Mouse (Mus musculus): Measurements from ENCODE around the gene Tia1. TPM values are rescaled to one million over a fixed set of nuclear protein-coding genes. Genes with fewer than 3 reads are reported as not detected.
"Not testable (repeated sequence)": the region's sequence is repeated elsewhere in the genome, so short reads cannot be mapped to it uniquely, and the experiment has no call there.

Tia1 gene
- polyA plus RNA-seq, 1 experiment from 2014 or later, result 232 TPM

GRCm38 (mm10) chr6:86366853-86367249 lies 37.2 kb upstream of the Tia1 start:
- Histone ChIP-seq H3K4me2 (ENCODE audit: low read length) (peak overlapping the region; percentile 97), H3K27ac (ENCODE audit: low read depth, low read length) (no peak overlapping the region; the same call in 1 of the 2 replicates), H3K9ac (ENCODE audit: low read depth, low read length) (peak overlapping the region; percentile 68; the same call in 1 of the 2 replicates), H3K36me3 (ENCODE audit: control insufficient read depth, insufficient read depth, low read length) (no peaks in the 10 kb centered on the region), H3K4me1 (ENCODE audit: control insufficient read depth, insufficient read depth, low read depth, low read length) (peaks cover 20% of the 10 kb centered on the region), H3K9me3 (ENCODE audit: control insufficient read depth, low read length) (no peaks in the 10 kb centered on the region), H3K4me3 (ENCODE audit: low read length) (peak overlapping the region; percentile 53), H3K27me3 (replicated peaks; ENCODE audit: control insufficient read depth, insufficient read depth, low read length) (no peaks in the 10 kb centered on the region)
- WGBS, result 67% methylated on average over 2 of the region's 2 CpGs
- no peak for ATAC-seq

DNA sequence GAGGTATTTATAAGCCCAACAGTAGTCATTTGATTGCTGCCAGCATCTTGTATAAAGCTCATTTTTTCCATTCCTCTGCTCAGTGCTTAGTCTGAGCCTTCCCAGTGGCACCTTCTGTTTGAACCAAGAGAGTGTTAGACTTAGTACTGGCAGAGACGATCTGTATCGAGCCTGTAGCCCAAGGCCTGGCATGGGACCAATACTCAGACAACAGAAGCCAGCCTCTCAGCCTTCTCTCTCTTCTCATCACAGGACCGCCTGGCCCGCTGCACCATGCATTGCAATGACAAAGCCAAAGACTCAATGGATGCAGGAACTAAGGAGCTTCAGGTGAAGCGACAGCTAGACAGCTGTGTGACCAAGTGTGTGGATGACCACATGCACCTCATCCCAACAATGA lies 35.5 kb upstream of the Tia1 start:
- Histone ChIP-seq H3K9ac (ENCODE audit: low read depth, low read length) (no peak overlapping the region), H3K9me3 (ENCODE audit: control insufficient read depth, low read length) (no peaks in the 10 kb centered on the region), H3K36me3 (ENCODE audit: control insufficient read depth, insufficient read depth, low read length) (no peaks in the 10 kb centered on the region), H3K4me2 (ENCODE audit: low read length) (no peak overlapping the region), H3K4me3 (ENCODE audit: low read length) (no peak overlapping the region), H3K4me1 (ENCODE audit: control insufficient read depth, insufficient read depth, low read depth, low read length) (peaks cover 31% of the 10 kb centered on the region), H3K27ac (ENCODE audit: low read depth, low read length) (no peak overlapping the region), H3K27me3 (replicated peaks; ENCODE audit: control insufficient read depth, insufficient read depth, low read length) (no peaks in the 10 kb centered on the region)
- WGBS, result 79% methylated on average over 5 of the region's 5 CpGs
- ATAC-seq, result no peak

DNA sequence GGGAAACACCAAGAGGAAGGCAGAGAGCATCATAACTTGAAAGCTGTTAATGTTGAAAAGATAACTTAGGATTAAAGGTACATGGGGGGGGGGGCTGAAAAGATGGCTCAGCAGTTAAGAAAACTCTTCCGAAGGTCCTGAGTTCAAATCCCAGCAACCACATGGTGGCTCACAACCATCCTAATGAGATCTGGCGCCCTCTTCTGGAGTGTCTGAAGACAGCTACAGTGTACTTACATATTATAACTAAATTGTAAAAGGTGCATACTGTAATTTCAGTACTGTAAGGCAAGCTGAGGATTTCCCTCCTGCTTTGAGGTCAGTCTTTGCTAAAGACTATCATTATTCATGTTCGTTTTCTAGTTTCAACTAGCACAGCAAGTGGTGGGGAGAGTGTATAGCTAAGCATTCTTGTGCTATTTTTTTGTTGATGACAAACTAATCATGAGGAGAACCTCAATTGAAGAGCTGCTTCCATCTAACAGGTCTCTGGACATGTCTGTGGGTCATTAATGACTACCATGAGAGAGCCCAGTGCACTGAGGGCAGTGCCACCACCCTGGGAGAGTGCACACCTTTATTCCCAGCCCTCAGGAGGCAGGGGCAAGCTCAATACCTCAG lies 33.8 kb upstream of the Tia1 start:
- Histone ChIP-seq H3K4me3 (ENCODE audit: low read length) (no peak overlapping the region), H3K4me1 (ENCODE audit: control insufficient read depth, insufficient read depth, low read depth, low read length) (peaks cover 26% of the 10 kb centered on the region), H3K27ac (ENCODE audit: low read depth, low read length) (peak overlapping the region; percentile 91), H3K9me3 (ENCODE audit: control insufficient read depth, low read length) (no peaks in the 10 kb centered on the region), H3K27me3 (replicated peaks; ENCODE audit: control insufficient read depth, insufficient read depth, low read length) (no peaks in the 10 kb centered on the region), H3K36me3 (ENCODE audit: control insufficient read depth, insufficient read depth, low read length) (no peaks in the 10 kb centered on the region), H3K9ac (ENCODE audit: low read depth, low read length) (peak overlapping the region; percentile 71; the same call in 1 of the 2 replicates), H3K4me2 (ENCODE audit: low read length) (peak overlapping the region; percentile 91)
- no peak for ATAC-seq
- 59% methylated on average over 3 of the region's 3 CpGs for WGBS

- WGBS, result 16% methylated on average over 15 of the region's 15 CpGs
- ATAC-seq, result peak; percentile 55; the same call in 1 of the 2 replicates
Measured at GRCm38 (mm10) chr6:86370764-86371339, 33.2 kb upstream of the Tia1 start, which contains the start of gene Snrpg. Snrpg (plus strand) TSS chr6:86371304.

DNA sequence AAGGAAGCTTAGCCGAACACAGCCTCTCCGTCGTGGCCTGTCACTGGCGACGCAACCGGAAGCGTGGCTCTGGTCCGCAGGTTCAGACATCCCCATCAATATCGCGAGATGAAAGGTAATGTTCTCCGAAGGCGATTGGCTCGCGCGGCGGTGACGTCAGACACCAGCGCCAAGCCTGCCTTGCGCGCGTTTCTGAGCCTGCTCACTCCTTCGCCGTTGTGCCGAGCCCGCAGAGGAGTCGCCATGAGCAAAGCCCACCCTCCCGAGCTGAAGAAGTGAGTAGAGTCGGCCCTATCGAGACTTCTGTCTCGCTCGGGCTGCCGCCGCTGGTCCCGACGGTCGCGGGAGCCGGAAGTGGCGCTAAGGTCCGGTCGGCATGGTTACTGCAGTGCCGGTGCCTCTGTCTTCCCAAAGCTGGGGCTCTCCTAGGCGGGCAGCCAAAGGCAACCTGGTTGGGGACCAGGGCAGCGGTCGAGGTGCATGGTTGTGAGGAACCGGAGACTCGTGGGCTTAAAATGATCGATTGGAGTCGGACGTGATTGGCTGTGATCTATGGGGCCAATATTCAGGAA lies 32.6 kb upstream of the Tia1 start:
- peak; percentile 98 for ATAC-seq
- Histone ChIP-seq H3K36me3 (ENCODE audit: control insufficient read depth, insufficient read depth, low read length) (peaks cover 3% of the 10 kb centered on the region), H3K4me3 (ENCODE audit: low read length) (peak overlapping the region; percentile 71), H3K4me2 (ENCODE audit: low read length) (peak overlapping the region; percentile 91), H3K9me3 (ENCODE audit: control insufficient read depth, low read length) (no peaks in the 10 kb centered on the region), H3K9ac (ENCODE audit: low read depth, low read length) (peak overlapping the region; percentile 84), H3K27me3 (replicated peaks; ENCODE audit: control insufficient read depth, insufficient read depth, low read length) (no peaks in the 10 kb centered on the region), H3K4me1 (ENCODE audit: control insufficient read depth, insufficient read depth, low read depth, low read length) (peaks cover 23% of the 10 kb centered on the region), H3K27ac (ENCODE audit: low read depth, low read length) (peak overlapping the region; percentile 91)
- under 1% methylated on average over 50 of the region's 50 CpGs for WGBS

More at GRCm38 (mm10) chr6:86370764-86371339, 33.2 kb upstream of the Tia1 start, which contains the start of gene Snrpg:
- Histone ChIP-seq H3K27me3 (replicated peaks; ENCODE audit: control insufficient read depth, insufficient read depth, low read length) (no peaks in the 10 kb centered on the region), H3K4me1 (ENCODE audit: control insufficient read depth, insufficient read depth, low read depth, low read length) (peaks cover 26% of the 10 kb centered on the region), H3K4me2 (ENCODE audit: low read length) (peak within 1 kb of the TSS; percentile 91), H3K9me3 (ENCODE audit: control insufficient read depth, low read length) (no peaks in the 10 kb centered on the region), H3K27ac (ENCODE audit: low read depth, low read length) (peak within 1 kb of the TSS; percentile 91), H3K4me3 (ENCODE audit: low read length) (peak within 1 kb of the TSS; percentile 71), H3K36me3 (ENCODE audit: control insufficient read depth, insufficient read depth, low read length) (no peaks in the 10 kb centered on the region), H3K9ac (ENCODE audit: low read depth, low read length) (peak within 1 kb of the TSS; percentile 84)

- no peaks in the 10 kb centered on the region for H3K9me3 ChIP-seq (ENCODE audit: control insufficient read depth, low read length)
- no peaks in the 10 kb centered on the region for H3K27me3 ChIP-seq (replicated peaks; ENCODE audit: control insufficient read depth, insufficient read depth, low read length)
- H3K9ac ChIP-seq (ENCODE audit: low read depth, low read length), result peak overlapping the region; percentile 84
- H3K4me3 ChIP-seq (ENCODE audit: low read length), result peak overlapping the region; percentile 71
- WGBS, result 5% methylated on average over 12 of the region's 12 CpGs
- H3K27ac ChIP-seq (ENCODE audit: low read depth, low read length), result no peak overlapping the region
- H3K4me1 ChIP-seq (ENCODE audit: control insufficient read depth, insufficient read depth, low read depth, low read length), result peaks cover 17% of the 10 kb centered on the region
- peaks cover 9% of the 10 kb centered on the region for H3K36me3 ChIP-seq (ENCODE audit: control insufficient read depth, insufficient read depth, low read length)
- peak overlapping the region; percentile 91 for H3K4me2 ChIP-seq (ENCODE audit: low read length)
- ATAC-seq, result no peak
Measured at GRCm38 (mm10) chr6:86371950-86372516, 32.0 kb upstream of the Tia1 start.

GRCm38 (mm10) chr6:86373556-86373955 lies 30.5 kb upstream of the Tia1 start:
- no peak overlapping the region for H3K9ac ChIP-seq (ENCODE audit: low read depth, low read length)
- no peak overlapping the region for H3K27ac ChIP-seq (ENCODE audit: low read depth, low read length)
- H3K4me2 ChIP-seq (ENCODE audit: low read length), result no peak overlapping the region
- H3K9me3 ChIP-seq (ENCODE audit: control insufficient read depth, low read length), result no peaks in the 10 kb centered on the region
- no peak overlapping the region for H3K4me3 ChIP-seq (ENCODE audit: low read length)
- peaks cover 17% of the 10 kb centered on the region for H3K4me1 ChIP-seq (ENCODE audit: control insufficient read depth, insufficient read depth, low read depth, low read length)
- peaks cover 23% of the 10 kb centered on the region for H3K36me3 ChIP-seq (ENCODE audit: control insufficient read depth, insufficient read depth, low read length)
- no peaks in the 10 kb centered on the region for H3K27me3 ChIP-seq (replicated peaks; ENCODE audit: control insufficient read depth, insufficient read depth, low read length)
- ATAC-seq, result no peak
- 95% methylated on average over 6 of the region's 6 CpGs for WGBS

- no peaks in the 10 kb centered on the region for H3K9me3 ChIP-seq (ENCODE audit: control insufficient read depth, low read length)
- no peak overlapping the region for H3K4me3 ChIP-seq (ENCODE audit: low read length)
- ATAC-seq, result no peak
- no peaks in the 10 kb centered on the region for H3K27me3 ChIP-seq (replicated peaks; ENCODE audit: control insufficient read depth, insufficient read depth, low read length)
- H3K4me1 ChIP-seq (ENCODE audit: control insufficient read depth, insufficient read depth, low read depth, low read length), result no peaks in the 10 kb centered on the region
- peaks cover 32% of the 10 kb centered on the region for H3K36me3 ChIP-seq (ENCODE audit: control insufficient read depth, insufficient read depth, low read length)
- H3K9ac ChIP-seq (ENCODE audit: low read depth, low read length), result no peak overlapping the region
- no peak overlapping the region for H3K27ac ChIP-seq (ENCODE audit: low read depth, low read length)
- H3K4me2 ChIP-seq (ENCODE audit: low read length), result no peak overlapping the region
- 92% methylated on average over 3 of the region's 3 CpGs for WGBS
Measured at GRCm38 (mm10) chr6:86378341-86378740, 25.7 kb upstream of the Tia1 start.

GRCm38 (mm10) chr6:86380112-86380511 lies 23.9 kb upstream of the Tia1 start:
- not testable (repeated sequence) for H3K27ac ChIP-seq (ENCODE audit: low read depth, low read length); H3K9ac ChIP-seq (ENCODE audit: low read depth, low read length); H3K27me3 ChIP-seq (replicated peaks; ENCODE audit: control insufficient read depth, insufficient read depth, low read length); H3K4me2 ChIP-seq (ENCODE audit: low read length); H3K9me3 ChIP-seq (ENCODE audit: control insufficient read depth, low read length); ATAC-seq; H3K4me1 ChIP-seq (ENCODE audit: control insufficient read depth, insufficient read depth, low read depth, low read length); H3K4me3 ChIP-seq (ENCODE audit: low read length)
- 78% methylated on average over 6 of the region's 8 CpGs for WGBS
- peaks cover 32% of the 10 kb centered on the region for H3K36me3 ChIP-seq (ENCODE audit: control insufficient read depth, insufficient read depth, low read length)

Measured in hindbrain, embryonic 16.5 days (tissue).